Mouse (Mus musculus): ENCODE data around the gene Sh3bp4.

GRCm38 (mm10) chr1:89088748-89089288 lies 18.6 kb downstream of the Sh3bp4 start:
- TF ChIP-seq CTCF (IDR thresholded peaks at IDR 0.05; ENCODE audit: insufficient read depth, low read length): no peak
- TF ChIP-seq POLR2A (IDR thresholded peaks at IDR 0.05; ENCODE audit: borderline replicate concordance, extremely low read depth, low read depth, low read length): no peak
